Mouse (Mus musculus) heart, postnatal 10 days (tissue): ENCODE measurements around the gene Tubgcp2. TPM values are rescaled to one million over a fixed set of nuclear protein-coding genes. Genes with fewer than 3 reads are reported as not detected.

Source experiments
- DNase-seq, 2 experiments: peaks; one replicate each; pipeline ENCODE4 v3.0.0; 2021
- intact Hi-C: fragments of 180-260 bp; cut with DNase I; formaldehyde crosslinking; loops from one replicate; pipeline ENCODE4 v1.15.1; 2025
- microRNA-seq, 2 experiments: library from miRNA; unstranded; fragments of <30 nt; microRNA quantifications; one replicate each; pipeline ENCODE4 v1.2.0; 2022
- total RNA-seq, 2 experiments: library from RNA; stranded (reverse); gene quantifications; 2 replicates each; pipeline ENCODE4 v1.2.3; 2021

Tubgcp2 gene
- total RNA-seq, 2 experiments from 2014 or later = 36.5 to 37.1 TPM

GRCm38 (mm10) chr7:139955505-139955904 lies 81.0 kb downstream of the Tubgcp2 start:
- DNase-seq = no peak
- intact Hi-C loops = no loop called here

GRCm38 (mm10) chr7:139951991-139952633 lies 84.4 kb downstream of the Tubgcp2 start:
- DNase-seq = no peak
- intact Hi-C loops = no loop called here

- peak in 1 of 2 experiments; percentile 15 for DNase-seq
Measured at GRCm38 (mm10) chr7:139951079-139951478, 85.4 kb downstream of the Tubgcp2 start.

GRCm38 (mm10) chr7:139950283-139950971 lies 86.0 kb downstream of the Tubgcp2 start:
- peak; percentile 57 to 70 for DNase-seq
- intact Hi-C loops = no loop called here

More at GRCm38 (mm10) chr7:139951079-139951478, 85.4 kb downstream of the Tubgcp2 start:
- intact Hi-C loops = no loop called here

- peak; percentile 65 to 78 for DNase-seq
- intact Hi-C loops = no loop called here
Measured at GRCm38 (mm10) chr7:139949893-139950282, 86.6 kb downstream of the Tubgcp2 start.

GRCm38 (mm10) chr7:139946032-139946431 lies 90.4 kb downstream of the Tubgcp2 start:
- DNase-seq = no peak
- intact Hi-C loops = no loop called here

Small RNA genes lying within 50 kb of the gene (microRNA-seq; reads per million reads assigned to microRNA genes)
- 0.24 to 0.35 reads per million in 2 experiments for gene Mir202
- 0 to 0.70 reads per million in 2 experiments for gene Mir7062
- 0 reads per million in 2 experiments for gene mmu-mir-7686

Other genes with a start within 250 kb of the Tubgcp2 start
- gene Adgra1, start 202.5 kb downstream of the Tubgcp2 start, total RNA-seq = not detected
- gene Kndc1, start 142.0 kb downstream of the Tubgcp2 start, total RNA-seq = not detected
- not detected for gene Utf1, start 92.9 kb downstream of the Tubgcp2 start, total RNA-seq
- gene 6430531B16Rik, start 57.9 kb downstream of the Tubgcp2 start, total RNA-seq = not detected
- gene Adam8, start 44.1 kb downstream of the Tubgcp2 start, total RNA-seq = under 1 TPM; 0.30 to 0.86 TPM
- 10 to 100 TPM; 13.1 to 13.8 TPM for gene Zfp511, start 278 bp downstream of the Tubgcp2 start, total RNA-seq
- gene Msx3, start 12.4 kb upstream of the Tubgcp2 start, total RNA-seq = not detected
- under 1 TPM in 1 of 2 experiments, not detected in 1; 0.25 TPM for gene Caly, start 45.9 kb upstream of the Tubgcp2 start, total RNA-seq
- gene Prap1, start 56.7 kb upstream of the Tubgcp2 start, total RNA-seq = not detected
- 10 to 100 TPM; 90.7 to 93.7 TPM for gene Fuom, start 65.8 kb upstream of the Tubgcp2 start, total RNA-seq
- 1 to 10 TPM; 4.1 to 5.6 TPM for gene Paox, start 79.1 kb upstream of the Tubgcp2 start, total RNA-seq
- 100 to 1,000 TPM; 240 to 272 TPM for gene Echs1, start 79.8 kb upstream of the Tubgcp2 start, total RNA-seq
- gene Mtg1, start 100.9 kb upstream of the Tubgcp2 start, total RNA-seq = 10 to 100 TPM; 22.9 to 25.3 TPM
- under 1 TPM; 0.50 to 0.55 TPM for gene Sprn, start 118.2 kb upstream of the Tubgcp2 start, total RNA-seq
- not detected for gene Olfr522, start 128.1 kb upstream of the Tubgcp2 start, total RNA-seq
- not detected for gene Olfr523, start 136.5 kb upstream of the Tubgcp2 start, total RNA-seq
- not detected for gene Olfr524, start 169.3 kb upstream of the Tubgcp2 start, total RNA-seq
- not detected for gene Cd163l1, start 181.6 kb upstream of the Tubgcp2 start, total RNA-seq
- not detected for gene 5830411N06Rik, start 210.6 kb upstream of the Tubgcp2 start, total RNA-seq